Mouse (Mus musculus) kidney, postnatal 4 days (tissue): ENCODE data around the gene Wdr24.
"Not testable (repeated sequence)": the region's sequence is repeated elsewhere in the genome, so short reads cannot be mapped to it uniquely, and the experiment has no call there.

Source experiments
- DNase-seq, 2 experiments: peaks; one replicate each; pipeline ENCODE4 v3.0.0; 2021; ENCODE audit warnings: mixed read lengths in 2 of 2

The Wdr24 gene

DNA sequence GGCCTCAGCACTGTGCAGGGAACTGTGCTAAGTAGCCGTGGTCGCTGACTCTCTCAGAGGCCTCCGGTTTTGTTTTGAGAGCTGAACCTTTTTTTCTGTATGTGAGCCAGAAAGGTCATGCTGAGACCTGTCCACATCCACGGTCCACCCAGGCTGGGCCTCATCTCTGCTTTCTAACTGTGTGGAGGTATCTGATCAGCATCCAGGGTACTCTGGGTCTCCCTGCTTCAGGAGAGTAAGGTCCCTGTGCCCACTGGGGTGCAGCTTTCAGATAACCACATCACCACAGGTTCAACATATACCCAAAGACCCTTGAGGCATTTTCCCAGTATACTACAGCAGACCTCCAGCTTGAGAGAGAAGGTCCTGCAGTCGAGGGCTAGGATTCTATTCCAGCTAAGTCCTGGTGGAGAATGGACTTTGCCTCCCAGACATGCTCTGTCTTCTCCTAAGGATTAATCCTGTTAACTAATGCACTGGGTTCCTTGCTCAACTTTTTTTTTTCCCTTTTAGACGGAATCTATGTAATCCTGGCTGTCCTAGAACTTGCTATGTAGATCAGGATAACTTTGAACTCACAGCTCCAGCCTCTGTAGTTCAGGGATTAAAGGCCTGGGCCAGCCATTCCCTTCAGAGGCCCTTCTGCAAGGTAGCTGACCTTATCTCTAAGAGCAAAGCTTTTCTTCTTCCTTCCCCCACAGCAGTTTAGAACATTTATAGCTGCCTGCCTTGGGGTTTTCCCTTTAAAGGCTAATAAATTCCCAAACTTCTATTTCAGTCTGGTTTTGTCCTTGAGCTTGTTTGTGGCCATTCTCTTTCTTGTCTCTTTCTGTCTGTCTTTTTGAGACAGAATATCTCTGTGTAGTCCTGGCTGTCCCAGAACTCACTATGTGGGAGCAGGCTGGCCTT lies 38.5 kb downstream of the Wdr24 start:
- DNase-seq = no peak

DNA sequence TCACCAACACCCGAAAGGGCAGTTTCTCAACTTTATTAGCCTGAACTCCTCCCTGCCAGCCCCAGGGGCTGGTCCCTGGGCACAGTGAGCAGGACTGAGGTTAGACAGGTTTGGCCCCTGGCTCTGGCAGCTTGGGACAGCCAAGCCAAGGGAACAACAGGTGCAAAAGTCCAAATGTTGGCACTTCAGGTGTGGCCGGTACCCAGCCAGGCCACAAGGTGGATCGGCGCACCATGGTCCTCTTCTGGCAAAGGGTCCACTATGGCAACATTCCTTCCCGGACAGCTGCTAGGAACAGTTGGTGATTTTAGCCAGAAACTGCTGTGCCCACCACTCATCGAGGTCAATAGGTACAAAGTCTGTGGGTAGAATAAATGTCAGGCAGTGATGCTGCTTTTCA lies 40.3 kb downstream of the Wdr24 start:
- DNase-seq = peak in 1 of 2 experiments; percentile 39

DNA sequence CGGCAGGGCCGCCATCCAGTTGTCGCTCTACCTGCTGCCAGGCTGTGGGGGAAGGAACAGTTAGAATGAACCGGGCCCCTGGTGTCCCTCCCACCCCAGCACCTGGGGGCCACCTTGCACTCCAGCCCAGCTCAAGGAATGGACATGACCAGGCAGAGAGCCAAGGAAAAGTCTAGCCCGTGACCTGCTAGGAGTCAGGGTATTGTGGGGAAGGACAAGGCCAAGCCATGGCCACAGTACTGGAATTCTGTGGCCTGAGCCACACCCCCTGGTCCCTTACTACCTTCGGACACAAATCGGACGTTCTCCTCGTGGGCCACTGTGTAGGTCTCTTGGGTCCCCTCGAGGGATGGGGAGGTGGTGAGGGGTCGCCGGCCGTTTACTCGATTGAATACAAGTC lies 40.9 kb downstream of the Wdr24 start:
- no peak for DNase-seq

DNA sequence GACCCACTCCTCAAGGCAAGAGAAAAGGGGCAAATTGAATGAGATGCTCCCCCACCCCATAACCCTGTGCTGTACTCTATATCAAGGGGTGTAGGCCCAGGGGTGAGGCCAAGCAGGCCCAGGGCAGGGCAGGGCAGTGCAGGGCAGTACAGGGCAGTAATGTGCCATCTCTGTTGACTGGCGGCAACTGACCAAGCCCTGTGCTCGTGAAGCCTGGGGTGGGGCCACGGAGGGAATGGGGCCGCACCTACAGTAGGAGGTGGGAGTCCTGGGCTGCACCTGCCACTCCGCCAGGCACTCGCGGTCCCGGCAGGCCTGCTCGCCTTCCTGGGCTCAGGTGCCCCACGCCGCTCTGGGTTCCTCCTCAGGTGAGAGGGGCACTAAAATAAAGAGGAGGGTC lies 41.9 kb downstream of the Wdr24 start:
- DNase-seq = no peak

DNA sequence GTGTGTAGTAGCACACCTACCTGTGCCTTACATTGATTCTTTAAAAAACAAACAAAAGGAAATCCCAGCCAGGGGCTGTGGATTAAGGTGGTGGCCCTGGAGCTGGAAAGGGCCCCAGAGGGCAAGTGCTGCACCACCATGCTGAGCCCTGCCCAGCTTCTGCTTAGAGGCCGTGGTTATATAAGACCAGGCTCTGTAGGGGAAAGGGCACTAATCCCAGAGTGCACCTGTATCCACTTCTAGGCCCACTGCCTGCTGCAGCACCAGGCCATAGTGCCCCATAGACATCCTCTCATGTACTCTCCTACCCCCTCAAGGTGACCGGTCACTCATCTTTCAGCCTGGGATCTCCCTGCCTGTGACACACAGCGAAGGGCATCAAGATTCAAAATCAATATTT lies 42.7 kb downstream of the Wdr24 start:
- no peak for DNase-seq

DNA sequence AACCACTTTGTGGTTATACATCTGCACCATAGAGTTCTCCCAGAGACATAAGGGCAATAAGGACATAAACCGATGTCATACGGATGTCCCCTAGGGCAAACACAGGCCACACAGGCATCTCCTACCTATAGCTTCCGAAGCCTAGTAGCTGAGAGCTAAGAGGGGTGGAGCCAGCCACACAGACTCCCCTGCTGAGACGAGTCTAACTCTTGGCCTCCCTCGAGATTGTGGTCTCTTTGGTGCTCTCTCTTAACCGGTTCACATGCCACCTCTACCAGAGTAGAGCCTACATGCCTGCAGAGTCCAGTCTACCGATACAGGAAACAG lies 44.0 kb downstream of the Wdr24 start:
- no peak for DNase-seq

DNA sequence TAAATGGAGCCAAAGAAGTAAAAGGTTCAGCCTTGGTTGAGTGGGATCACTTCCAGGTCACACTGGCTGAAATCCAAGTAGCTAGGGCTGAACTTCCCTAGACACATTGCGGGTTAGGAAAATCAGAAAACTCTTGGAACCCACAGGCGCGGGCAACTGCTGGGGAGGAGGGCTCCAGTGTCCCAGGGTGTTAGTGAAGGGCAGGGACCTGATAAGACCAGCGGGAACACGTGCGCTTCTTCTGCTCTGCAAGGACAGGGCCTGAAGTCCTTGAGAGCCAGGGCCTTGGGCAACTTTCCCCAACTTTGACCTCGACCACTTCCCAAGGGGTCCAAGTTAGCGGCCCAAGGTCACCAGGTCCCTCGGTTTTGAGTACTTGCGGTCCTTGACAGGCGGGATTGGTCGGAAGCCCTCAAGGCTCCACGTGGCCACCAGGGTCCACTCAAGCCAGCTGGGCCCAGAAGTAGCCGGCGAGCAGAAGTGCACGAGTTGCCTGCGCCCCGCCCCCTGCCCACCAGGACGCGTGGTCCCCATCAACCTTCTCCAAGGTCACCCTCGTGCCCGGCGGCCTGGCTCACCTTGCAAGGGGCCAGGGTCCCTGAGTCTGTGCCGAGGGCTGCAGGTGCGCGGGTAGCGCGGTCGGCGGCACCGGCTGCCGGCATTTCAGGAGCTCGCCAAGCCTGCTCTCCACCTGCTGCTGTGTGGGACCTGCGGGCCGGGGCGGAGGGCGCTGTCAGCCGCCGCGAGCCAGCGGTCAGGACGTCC lies 44.6 kb downstream of the Wdr24 start:
- peak; percentile 70 to 82 for DNase-seq

DNA sequence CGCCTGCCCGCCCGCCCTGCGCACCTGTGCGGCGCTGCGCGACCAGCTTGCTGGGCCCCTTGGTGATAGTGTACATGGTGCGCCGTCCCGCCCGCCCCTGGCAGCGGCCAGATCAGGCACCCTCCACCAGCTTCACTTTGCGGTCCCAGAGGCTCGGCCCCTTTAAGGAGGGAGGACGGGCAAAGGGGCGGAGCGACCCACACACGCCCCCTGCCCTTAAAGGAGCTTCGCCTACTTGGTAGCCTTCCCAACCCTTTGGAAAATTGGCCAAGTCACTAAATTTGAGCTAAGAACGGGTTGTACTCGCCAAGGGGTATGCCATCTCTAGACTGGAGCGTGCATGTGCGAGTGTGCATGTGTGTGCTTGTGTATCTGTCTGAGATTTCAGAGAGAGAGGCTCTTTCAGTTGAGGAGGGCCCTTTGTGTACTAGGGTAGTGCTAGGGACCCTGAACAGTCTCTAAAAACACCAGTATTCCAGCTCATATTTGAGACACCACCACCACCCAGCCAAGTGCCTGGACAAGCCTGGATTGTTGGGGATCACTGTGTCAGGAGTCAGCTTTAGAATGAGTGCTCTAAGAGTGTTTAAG lies 45.3 kb downstream of the Wdr24 start, which contains the start of gene Mcrip2:
TSS of gene Mcrip2 (minus strand) at position 164 of the 591 bp plus-strand sequence.
- peak; percentile 84 to 90 for DNase-seq

DNA sequence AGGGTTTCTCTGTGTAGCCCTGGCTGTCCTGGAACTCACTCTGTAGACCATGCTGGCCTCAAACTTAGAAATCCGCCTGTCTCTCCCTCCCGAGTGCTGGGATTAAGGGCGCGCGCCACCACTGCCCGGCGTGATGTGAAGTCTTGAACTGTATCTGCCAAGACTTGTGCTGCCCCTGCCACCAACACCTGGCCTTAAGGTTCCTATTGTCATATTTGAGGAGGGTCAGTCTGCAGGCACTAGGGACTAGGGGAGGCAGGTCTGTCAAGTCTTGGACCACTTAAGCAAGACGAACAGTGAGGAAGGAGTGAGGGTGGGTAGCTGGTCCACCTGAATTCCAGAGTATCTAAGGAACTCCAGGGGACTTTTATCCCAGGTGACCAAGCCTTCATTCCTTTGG lies 46.1 kb downstream of the Wdr24 start:
- no peak for DNase-seq

DNA sequence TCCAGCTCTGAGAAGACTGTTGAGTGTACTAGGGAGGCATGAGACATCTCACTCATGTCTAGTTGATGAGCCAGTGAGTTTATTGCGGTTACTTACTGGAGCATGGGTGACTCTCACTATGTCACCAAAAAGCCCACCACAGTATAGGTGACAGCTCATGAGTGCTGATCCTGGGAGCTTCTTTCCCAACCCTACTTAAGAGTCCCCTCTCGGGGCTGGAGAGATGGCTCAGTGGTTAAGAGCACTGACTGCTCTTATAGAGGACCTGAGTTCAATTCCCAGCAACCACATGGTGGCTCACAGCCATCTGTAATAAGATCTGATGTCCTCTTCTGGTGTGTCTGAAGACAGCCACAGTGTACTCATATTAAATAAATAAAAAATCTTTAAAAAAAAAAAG lies 46.5 kb downstream of the Wdr24 start:
- DNase-seq = no peak

DNA sequence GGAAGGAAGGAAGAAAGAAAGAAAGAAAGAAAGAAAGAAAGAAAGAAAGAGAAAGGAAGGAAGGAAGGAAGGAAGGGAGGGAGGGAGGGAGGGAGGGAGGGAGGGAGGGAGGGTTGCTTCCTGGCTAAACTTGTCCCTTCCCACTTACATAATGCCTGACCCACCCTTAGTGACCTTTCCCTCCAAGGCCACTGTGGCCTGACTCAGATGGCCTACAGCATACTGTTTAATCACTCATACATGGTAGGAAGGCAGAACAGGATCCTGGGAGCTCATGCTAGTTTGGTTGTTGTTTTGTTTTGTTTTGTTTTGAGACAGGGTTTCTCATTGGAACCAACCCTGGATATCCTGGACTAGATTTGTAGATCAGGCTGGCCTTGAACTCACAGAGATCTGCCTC lies 48.1 kb downstream of the Wdr24 start:
- DNase-seq = not testable (repeated sequence)

DNA sequence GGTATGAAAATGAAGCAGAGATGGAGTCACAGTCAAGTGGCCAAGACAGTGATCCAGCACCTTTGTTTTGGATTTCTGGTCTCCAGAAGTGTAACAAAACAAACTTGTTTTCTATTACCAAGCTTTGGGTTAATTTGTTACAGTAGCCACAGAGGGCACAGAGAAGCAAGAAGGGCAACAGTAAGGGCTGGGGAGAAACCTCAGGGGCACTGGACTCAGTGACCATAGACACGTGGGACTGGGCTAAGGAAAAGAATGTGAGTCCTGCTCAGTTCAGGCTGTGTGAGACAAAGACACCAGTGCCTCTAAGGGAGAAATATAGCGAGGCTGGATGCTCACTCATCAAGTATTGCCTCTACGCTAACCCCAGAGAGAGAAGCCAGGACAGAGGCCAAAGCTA lies 49.2 kb downstream of the Wdr24 start:
- no peak for DNase-seq

DNA sequence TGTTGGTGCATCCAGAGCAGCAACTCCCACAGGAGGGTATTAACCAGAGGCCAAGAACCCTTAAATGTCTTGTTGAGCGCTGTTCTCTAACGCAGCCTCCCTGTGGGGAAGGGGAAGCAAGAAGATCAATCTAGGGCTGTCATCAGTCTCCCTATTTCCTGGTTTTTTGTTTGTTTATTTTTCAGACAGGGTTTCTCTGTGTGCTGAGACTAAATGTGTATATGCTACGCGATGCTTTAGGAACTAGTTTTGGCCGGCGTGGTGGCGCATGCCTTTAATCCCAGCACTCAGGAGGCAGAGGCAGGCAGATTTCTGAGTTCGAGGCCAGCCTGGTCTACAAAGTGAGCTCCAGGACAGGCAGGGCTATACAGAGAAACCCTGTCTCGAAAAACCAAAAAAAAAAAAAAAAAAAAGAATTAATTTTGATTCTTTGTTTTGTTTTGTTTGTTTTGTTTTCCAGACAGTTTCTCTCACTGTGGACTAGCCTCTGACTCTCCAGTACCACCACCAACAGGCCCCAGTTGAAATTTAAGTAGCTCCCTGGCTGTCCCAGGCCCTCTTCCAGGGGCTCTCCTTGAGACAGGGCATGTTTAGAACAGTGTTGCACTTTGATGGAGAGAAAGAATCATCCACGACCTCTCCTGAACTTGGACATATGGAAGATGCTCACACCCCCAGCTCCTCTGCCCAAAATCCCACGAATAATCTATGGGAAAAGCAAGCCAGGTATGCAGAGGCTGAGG lies 50.1 kb downstream of the Wdr24 start:
- DNase-seq = no peak

DNA sequence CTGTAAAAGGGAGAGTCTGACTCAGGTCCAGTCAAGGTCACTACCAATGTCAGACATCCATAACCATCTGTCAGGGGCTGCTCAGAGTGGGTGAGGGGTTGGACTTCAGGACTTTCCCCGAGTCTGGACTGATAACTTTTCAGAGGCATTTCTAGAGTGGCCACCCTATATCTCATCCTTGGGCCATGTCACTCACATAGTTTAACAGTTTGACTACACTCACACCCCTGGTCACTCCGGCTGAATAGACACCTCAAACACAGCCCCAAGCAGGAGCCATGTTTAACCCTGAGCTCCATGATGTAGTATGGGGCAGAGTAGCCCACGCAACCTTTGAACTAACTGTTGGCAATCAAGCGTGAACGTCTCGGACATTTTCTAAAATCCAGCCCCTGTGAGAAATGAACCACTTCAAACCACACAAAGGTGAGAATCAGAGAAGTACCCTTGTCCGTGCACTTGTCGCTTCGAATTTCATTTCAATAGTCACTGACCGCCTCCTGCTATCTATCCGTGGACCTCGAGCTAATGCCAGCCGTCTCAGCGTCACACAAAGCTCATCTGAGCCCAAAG lies 50.8 kb downstream of the Wdr24 start:
- no peak for DNase-seq

DNA sequence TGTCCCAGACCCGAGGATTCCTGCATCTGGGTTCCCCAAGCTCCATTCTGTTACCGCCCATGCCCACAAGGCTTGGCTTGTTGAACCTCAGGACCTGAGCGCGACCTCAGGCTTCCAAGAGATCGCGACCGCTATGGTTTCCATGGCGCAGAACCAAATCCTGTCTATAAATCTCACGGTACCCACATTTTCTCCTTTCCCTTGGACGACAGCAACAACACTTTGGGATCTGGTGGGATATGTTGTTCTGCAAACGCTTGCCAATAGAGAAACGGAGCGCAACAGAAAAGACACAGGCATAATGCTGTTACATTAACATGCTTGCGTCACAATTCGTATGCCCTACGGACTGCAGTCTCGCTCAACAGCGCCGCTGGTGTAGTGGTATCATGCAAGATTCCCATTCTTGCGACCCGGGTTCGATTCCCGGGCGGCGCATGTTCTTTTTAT lies 51.3 kb downstream of the Wdr24 start, which contains the start of gene Mettl26:
TSS of gene Mettl26 (plus strand) at position 354 of the 450 bp plus-strand sequence.
- peak; percentile 95 to 97 for DNase-seq

DNA sequence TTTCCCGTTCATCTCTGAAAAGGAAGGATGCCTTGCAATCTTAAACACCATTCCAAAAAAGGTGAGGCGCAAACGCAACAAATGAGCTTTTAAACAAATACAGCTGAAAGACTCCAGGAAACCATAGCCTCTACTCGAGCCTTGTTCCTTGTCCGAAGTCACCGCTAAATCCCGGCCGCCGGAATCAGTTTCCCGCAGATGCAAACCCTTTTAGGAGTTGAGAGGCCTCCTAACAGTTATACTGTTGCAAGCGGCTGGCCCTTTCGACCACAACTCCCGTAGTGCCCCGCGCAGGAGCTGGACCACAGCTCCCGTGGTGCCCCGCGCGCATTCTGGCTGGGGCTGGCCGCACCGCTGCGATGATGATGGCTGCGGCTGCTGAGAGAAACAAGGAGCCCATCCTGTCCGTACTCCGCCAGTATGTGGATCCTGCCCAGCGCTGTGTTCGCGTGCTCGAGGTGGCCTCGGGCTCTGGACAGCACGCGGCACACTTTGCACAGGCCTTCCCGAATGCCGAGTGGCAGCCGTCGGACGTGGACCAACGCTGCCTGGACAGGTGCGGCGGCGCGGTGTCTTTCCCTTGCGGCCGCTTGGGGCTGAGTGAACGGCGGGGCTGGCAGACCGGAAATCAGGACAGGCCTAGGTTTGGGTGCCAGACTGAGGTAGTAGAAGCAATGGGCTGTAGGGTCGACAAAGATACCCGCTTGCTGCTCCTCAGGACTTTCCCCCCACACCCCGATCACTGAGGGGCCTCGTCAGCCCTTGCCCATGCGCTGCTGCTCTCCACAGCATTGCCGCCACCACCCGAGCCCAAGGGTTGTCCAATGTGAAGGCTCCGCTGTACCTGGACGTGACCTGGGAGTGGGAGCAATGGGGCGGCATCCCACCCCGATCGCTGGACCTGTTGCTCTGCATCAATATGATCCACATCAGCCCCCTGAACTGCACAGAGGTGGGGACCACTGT lies 52.0 kb downstream of the Wdr24 start:
- DNase-seq = peak; percentile 92 to 95

DNA sequence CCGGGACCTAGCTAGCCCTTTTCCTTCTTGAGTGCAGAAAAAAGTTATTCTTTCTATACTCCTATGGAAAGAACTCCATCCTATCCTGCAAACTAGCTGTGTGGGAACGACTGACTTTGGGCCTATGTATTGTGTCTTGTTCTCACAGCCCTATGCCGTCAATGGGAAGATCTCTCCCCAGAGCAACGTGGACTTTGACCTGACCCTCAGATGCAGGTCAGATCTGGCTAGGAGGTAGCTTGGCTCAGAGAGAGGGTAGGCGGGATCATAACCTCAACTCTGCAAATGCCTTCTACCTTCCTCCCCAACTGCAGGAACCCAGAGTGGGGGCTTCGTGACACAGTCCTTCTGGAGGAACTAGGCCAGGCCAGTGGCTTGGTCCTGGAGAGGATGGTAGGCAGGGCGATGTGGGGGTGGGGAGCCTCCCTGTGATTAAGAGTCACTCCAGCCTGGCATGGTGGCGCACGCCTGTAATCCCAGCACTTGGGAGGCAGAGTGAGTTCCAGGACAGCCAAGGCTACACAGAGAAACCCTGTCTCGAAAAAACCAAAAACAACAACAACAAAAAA lies 53.0 kb downstream of the Wdr24 start:
- peak; percentile 41 to 61 for DNase-seq

DNA sequence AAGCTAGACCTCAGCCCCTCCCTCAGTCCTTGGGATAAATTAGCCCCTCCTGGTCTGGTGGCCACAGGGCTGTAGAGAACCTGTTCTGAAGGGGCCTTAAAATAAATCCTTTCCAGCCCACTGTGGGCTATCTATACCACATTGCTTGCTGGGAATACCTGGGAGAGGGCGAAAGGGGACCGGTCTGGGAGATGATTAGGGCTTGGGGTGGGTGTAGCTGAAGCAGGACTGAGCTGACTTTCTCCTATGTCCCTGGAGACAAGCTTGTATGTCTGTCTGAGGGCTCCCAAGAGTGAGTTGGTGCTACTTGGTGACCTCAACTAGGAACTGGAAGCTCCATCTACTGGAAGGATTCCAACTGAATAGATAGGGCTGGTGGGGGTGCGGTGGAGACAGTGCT lies 53.6 kb downstream of the Wdr24 start:
- DNase-seq = no peak

DNA sequence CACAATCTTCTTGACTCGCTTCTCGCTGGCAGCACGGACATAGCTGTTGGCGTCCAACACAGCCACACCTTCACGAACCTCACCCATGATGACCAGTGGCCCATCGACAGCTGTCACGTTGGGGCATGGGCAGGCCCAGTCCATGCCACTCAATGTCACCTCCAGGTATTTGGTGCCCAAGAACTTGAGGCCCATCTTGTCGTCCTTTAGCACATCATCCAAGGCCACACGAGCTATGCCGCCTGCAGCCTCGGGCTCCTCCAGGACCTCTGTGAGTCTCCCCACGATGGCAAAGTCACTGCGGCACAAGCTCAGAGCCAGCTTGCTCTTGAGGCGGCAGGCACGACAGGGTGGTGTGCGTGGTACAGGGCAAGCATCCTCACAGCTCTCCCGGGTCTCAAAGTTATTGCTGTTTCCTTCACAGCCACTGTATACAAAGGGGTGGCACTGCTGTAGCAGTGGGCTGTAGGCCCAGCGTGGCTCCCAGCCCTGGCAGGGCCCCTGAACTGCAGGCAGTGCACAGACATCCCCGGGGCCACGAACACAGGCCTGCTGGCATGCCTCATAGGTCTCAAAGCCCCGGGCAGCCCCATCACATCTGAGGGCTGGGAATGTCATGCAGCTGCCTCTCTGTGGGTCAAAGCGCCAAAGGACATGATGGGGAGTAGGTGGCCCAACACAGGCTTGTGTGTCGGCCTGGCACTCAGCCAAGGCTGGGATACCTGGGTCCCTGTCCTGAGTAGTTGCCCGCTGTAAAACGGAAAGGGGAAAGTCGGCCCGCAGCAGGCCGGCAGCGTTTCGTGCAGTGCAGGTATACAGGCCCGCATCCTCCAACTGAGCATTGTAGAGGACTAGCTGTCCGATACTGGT lies 54.5 kb downstream of the Wdr24 start:
- no peak for DNase-seq
